Mouse (Mus musculus): Measurements from ENCODE around the gene Nrxn2. TPM values are rescaled to one million over a fixed set of nuclear protein-coding genes. Genes with fewer than 3 reads are reported as not detected.

Nrxn2 gene
- total and polyA plus RNA-seq, 3 experiments: 0.03 to 0.16 TPM; not detected in 1

DNA sequence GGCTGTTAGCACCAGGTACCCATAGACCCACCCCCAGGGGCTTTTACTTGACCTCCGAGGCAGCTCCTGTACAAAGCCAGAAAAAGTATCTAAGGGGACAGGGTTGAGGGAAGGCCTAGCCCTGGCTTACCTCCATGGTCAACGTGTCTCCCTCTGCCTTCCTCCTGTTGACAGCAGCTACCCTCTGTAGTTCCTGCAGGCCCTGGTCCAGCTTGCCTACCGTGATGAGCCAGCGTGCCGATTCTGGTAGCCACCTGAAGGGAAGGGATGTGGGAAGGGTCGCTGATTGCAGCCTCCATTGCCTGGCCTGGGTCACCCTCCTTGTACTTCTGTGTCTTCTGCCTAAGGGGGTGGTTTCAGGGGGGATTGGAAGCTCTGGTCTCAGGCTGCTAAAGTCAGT, 120.0 kb downstream of the Nrxn2 start:
- ATAC-seq (ENCODE audit: extremely low read depth, insufficient number of reproducible peaks, low FRiP score, poor library complexity, severe bottlenecking) (no peak), DNase-seq (ENCODE audit: low spot score) (no peak)
- H3K4me1 ChIP-seq (ENCODE audit: insufficient read depth, low read depth, low read length): no peaks in the 10 kb centered on the region
- peaks cover 17% of the 10 kb centered on the region; the same call in 1 of the 2 replicates for H3K27me3 ChIP-seq (ENCODE audit: insufficient read depth, low read length)
- no peak overlapping the region for H3K4me3 ChIP-seq (ENCODE audit: low read depth, low read length)
- TF ChIP-seq TAL1 (conservative IDR thresholded peaks at IDR 0.05; ENCODE audit: low read depth, low read length): no peak
- H3K36me3 ChIP-seq (replicated peaks): no peaks in the 10 kb centered on the region
- H3K9me3 ChIP-seq (replicated peaks): no peaks in the 10 kb centered on the region

DNA sequence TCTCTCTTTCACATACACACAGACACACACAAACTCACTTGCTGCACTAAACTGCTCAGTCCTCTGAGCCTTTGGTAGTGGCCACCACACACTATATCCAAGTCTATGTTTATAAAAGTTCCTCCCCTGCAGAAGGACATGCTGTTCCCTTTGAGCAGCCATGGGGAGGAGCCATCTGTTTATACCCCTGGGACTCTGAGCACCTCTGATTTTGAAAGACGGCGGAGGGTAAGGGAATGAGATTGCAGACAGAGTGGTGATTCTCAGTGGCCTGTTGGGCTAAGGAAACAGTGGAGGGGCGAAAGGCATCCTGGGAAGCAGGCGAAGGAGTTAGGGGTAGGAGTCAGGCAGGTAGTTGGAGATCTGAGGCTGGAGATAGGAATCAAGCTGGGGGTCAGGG, 121.1 kb downstream of the Nrxn2 start:
- H3K4me1 ChIP-seq (ENCODE audit: insufficient read depth, low read depth, low read length): no peaks in the 10 kb centered on the region
- no peak overlapping the region for H3K4me3 ChIP-seq (ENCODE audit: low read depth, low read length)
- TF ChIP-seq POLR2AphosphoS5 (IDR thresholded peaks at IDR 0.05; ENCODE audit: insufficient replicate concordance, low read depth, low read length) (no peak), CTCF (IDR thresholded peaks at IDR 0.05; ENCODE audit: low read depth, low read length) (no peak), GATA1 (IDR thresholded peaks at IDR 0.05; ENCODE audit: borderline replicate concordance, low read length) (no peak), GATA2 (IDR thresholded peaks at IDR 0.05; ENCODE audit: borderline replicate concordance, low read depth, low read length) (no peak), TAL1 (conservative IDR thresholded peaks at IDR 0.05; ENCODE audit: low read depth, low read length) (no peak)
- H3K36me3 ChIP-seq (replicated peaks): no peaks in the 10 kb centered on the region
- H3K27me3 ChIP-seq (ENCODE audit: insufficient read depth, low read length): peaks cover 17% of the 10 kb centered on the region; the same call in 1 of the 2 replicates
- H3K9me3 ChIP-seq (replicated peaks): no peaks in the 10 kb centered on the region
- DNase-seq (ENCODE audit: low spot score): no peak
- ATAC-seq (ENCODE audit: extremely low read depth, insufficient number of reproducible peaks, low FRiP score, poor library complexity, severe bottlenecking): no peak

DNA sequence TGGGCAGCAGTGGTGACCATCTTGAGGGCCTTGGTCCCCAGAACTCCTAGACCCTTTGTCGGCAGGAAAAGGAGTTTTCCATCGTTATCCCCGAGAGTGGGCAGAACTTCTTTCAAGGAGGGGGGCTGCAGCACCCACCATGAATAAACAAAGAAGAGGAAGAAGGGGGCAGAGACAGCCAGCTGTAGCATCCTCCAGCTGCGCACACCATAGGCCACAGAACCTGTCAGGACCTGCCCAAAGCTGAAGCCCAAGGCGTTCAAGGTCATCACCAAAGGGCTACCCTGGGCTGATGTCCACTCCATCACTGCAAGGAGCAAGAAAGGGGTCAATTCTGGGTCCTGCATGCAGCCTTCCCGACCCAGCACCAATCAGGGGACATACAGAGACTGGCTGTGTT, 121.7 kb downstream of the Nrxn2 start:
- H3K9me3 ChIP-seq (replicated peaks): no peaks in the 10 kb centered on the region
- H3K4me1 ChIP-seq (ENCODE audit: insufficient read depth, low read depth, low read length): no peaks in the 10 kb centered on the region
- H3K4me3 ChIP-seq (ENCODE audit: low read depth, low read length): no peak overlapping the region
- H3K36me3 ChIP-seq (replicated peaks): no peaks in the 10 kb centered on the region
- no peak for TF ChIP-seq POLR2AphosphoS5 (IDR thresholded peaks at IDR 0.05; ENCODE audit: insufficient replicate concordance, low read depth, low read length)
- TF ChIP-seq GATA2 (IDR thresholded peaks at IDR 0.05; ENCODE audit: borderline replicate concordance, low read depth, low read length): no peak
- TF ChIP-seq GATA1 (IDR thresholded peaks at IDR 0.05; ENCODE audit: borderline replicate concordance, low read length): no peak
- TF ChIP-seq TAL1 (conservative IDR thresholded peaks at IDR 0.05; ENCODE audit: low read depth, low read length): no peak
- TF ChIP-seq CTCF (IDR thresholded peaks at IDR 0.05; ENCODE audit: low read depth, low read length): no peak
- ATAC-seq (ENCODE audit: extremely low read depth, insufficient number of reproducible peaks, low FRiP score, poor library complexity, severe bottlenecking) (no peak), DNase-seq (ENCODE audit: low spot score) (no peak)
- peaks cover 16% of the 10 kb centered on the region; the same call in 1 of the 2 replicates for H3K27me3 ChIP-seq (ENCODE audit: insufficient read depth, low read length)

DNA sequence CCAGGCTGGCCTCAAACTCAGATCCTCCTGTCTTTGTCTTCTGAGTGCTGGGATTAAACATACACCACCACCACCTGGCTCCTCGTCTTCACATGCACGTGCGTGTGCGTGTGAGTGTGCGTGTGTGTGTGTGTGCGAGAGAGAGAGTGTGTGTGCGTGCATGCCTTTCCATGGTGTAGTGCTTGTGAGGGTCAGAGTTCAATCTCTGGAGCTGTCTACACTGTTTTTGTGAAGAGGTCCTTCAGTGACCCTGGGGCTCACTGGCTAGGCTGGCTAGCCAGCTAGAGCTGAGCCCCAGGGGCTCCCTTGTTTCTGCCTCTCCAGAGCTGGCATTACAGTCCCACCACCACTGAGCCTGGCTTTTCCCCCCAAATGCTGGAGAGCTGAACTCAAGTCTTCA, 123.0 kb downstream of the Nrxn2 start:
- H3K4me3 ChIP-seq (ENCODE audit: low read depth, low read length): no peak overlapping the region
- ATAC-seq (ENCODE audit: extremely low read depth, insufficient number of reproducible peaks, low FRiP score, poor library complexity, severe bottlenecking) (no peak), DNase-seq (ENCODE audit: low spot score) (no peak)
- peaks cover 11% of the 10 kb centered on the region; the same call in 1 of the 2 replicates for H3K27me3 ChIP-seq (ENCODE audit: insufficient read depth, low read length)
- no peak for TF ChIP-seq TAL1 (conservative IDR thresholded peaks at IDR 0.05; ENCODE audit: low read depth, low read length)
- TF ChIP-seq GATA2 (IDR thresholded peaks at IDR 0.05; ENCODE audit: borderline replicate concordance, low read depth, low read length): no peak
- no peak for TF ChIP-seq POLR2AphosphoS5 (IDR thresholded peaks at IDR 0.05; ENCODE audit: insufficient replicate concordance, low read depth, low read length)
- TF ChIP-seq CTCF (IDR thresholded peaks at IDR 0.05; ENCODE audit: low read depth, low read length): no peak
- TF ChIP-seq GATA1 (IDR thresholded peaks at IDR 0.05; ENCODE audit: borderline replicate concordance, low read length): no peak
- no peaks in the 10 kb centered on the region for H3K4me1 ChIP-seq (ENCODE audit: insufficient read depth, low read depth, low read length)
- H3K36me3 ChIP-seq (replicated peaks): no peaks in the 10 kb centered on the region
- H3K9me3 ChIP-seq (replicated peaks): no peaks in the 10 kb centered on the region

DNA sequence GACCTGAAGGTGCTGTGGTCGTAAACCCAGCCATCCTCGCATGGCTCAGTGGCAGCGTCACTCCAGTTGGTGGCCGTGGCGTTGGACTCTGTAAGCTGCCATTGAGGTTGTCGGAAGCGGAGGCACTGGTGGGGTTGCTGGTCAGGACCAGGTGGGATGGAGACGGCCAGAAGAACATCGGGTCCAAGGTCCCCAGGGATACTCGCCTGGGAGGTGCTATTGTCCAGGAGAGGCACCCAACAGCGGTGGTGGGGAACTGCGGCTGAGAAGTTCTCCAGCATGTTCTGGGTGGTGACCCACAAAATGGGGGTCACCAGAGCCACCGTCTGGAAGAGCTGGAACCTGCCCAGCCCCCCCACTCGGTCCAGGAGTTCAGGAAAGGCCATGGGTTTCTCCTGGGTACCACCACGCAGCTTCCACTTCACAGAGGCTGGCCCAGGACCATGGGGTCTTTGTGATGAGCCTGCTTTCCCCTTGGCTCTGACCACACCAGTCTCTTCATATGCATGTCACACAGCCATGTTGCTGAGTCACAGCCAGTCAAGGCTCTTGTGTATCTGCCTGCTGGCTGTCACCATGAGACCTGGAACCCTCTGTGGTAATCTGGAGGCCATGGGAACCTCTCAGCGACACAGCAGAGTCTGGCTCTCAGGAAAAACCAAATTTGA, 124.0 kb downstream of the Nrxn2 start, which contains the start of gene Slc22a12:
Gene Slc22a12, minus strand, starts transcription at position 666 of the 668 bp plus-strand sequence.
- no peak for ATAC-seq (ENCODE audit: extremely low read depth, insufficient number of reproducible peaks, low FRiP score, poor library complexity, severe bottlenecking)

DNA sequence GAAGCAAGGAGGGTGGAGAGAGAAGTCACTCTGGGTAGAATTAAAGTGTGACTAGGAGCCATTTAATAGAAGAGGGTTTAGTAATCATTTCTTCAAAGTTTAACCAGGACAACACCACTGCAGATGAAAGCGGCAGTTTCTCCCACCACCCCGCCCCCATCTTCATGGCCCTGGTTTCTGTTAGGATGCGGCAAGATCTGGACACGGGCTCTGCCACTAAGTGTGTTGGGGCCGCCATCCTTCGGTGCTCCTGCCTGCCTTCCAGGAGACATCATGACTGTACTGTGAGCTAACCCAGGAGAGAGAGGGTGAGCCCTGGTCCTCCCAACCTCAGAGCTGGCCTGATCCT, 124.5 kb downstream of the Nrxn2 start:
- Histone ChIP-seq H3K4me3 (ENCODE audit: low read depth, low read length) (no peak overlapping the region), H3K27me3 (ENCODE audit: insufficient read depth, low read length) (peaks cover 5% of the 10 kb centered on the region; the same call in 1 of the 2 replicates), H3K9me3 (replicated peaks) (no peaks in the 10 kb centered on the region), H3K36me3 (replicated peaks) (no peaks in the 10 kb centered on the region), H3K4me1 (ENCODE audit: insufficient read depth, low read depth, low read length) (no peaks in the 10 kb centered on the region)
- DNase-seq (ENCODE audit: low spot score): no peak
- ATAC-seq (ENCODE audit: extremely low read depth, insufficient number of reproducible peaks, low FRiP score, poor library complexity, severe bottlenecking): no peak
- TF ChIP-seq POLR2AphosphoS5 (IDR thresholded peaks at IDR 0.05; ENCODE audit: insufficient replicate concordance, low read depth, low read length) (no peak), TAL1 (conservative IDR thresholded peaks at IDR 0.05; ENCODE audit: low read depth, low read length) (no peak), GATA2 (IDR thresholded peaks at IDR 0.05; ENCODE audit: borderline replicate concordance, low read depth, low read length) (no peak), GATA1 (IDR thresholded peaks at IDR 0.05; ENCODE audit: borderline replicate concordance, low read length) (no peak), CTCF (IDR thresholded peaks at IDR 0.05; ENCODE audit: low read depth, low read length) (no peak)

More for the DNA sequence above, 124.0 kb downstream of the Nrxn2 start, which contains the start of gene Slc22a12:
- Histone ChIP-seq H3K4me3 (ENCODE audit: low read depth, low read length) (no peak within 1 kb of the TSS), H3K9me3 (replicated peaks) (no peaks in the 10 kb centered on the region), H3K4me1 (ENCODE audit: insufficient read depth, low read depth, low read length) (no peaks in the 10 kb centered on the region), H3K27me3 (ENCODE audit: insufficient read depth, low read length) (peaks cover 5% of the 10 kb centered on the region; the same call in 1 of the 2 replicates), H3K36me3 (replicated peaks) (no peaks in the 10 kb centered on the region)
- no peak for DNase-seq (ENCODE audit: low spot score)
- TF ChIP-seq GATA2 (IDR thresholded peaks at IDR 0.05; ENCODE audit: borderline replicate concordance, low read depth, low read length): no peak

All from G1E (cell line).